8 mouse cellular contexts compared by ENCODE assay signal in the genomic region with DNA sequence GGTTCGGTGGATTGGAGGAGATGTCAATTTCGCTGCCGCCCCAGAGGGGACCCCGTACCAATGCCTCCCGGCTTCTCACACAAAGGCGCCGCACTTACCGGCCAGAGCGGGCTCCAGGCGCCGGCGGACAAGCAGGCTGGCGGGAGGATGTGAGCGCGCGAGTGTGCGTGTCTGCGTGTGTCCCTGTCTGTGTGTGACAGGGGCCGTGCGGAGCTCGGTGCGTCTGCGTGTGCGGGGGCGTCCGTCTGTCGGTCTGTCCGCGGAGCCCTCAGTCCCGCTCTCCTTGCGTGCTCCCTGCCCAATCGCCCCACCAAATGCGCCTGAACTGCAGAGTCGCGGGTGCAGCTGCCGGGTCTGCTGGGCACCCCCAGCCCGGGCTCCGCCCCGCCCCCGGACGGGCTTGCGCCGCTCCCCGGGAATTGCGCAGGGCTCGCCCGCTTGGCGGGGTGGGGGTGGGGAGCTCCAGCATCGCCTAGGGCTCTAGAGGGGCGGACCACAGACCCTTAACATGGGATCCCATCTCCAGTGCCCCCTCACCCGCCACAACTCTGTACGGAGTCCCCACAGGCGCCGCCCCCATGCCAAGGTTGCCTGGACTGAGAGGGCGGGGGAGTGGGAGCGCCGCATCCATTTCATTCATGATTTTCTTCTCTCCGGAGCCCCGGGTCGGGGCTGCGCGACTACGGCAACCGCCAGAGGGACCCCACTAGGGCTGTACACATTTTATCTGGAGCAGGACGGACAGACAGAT. TPM values are rescaled to one million over a fixed set of nuclear protein-coding genes. Genes with fewer than 3 reads are reported as not detected.
A peak's percentile ranks its signal among the peaks of the same experiment; 100 is the strongest.
DNase-seq lines count a peak whose midpoint lies in the region; ATAC-seq and TF ChIP-seq lines count a peak whose summit lies in the region.

No protein-coding gene starts in this region.

- TF ChIP-seq EP300 in lung, postnatal 0 days (IDR thresholded peaks at IDR 0.05) = no peak

- ATAC-seq in frontal cortex, adult (ENCODE audit: low TSS enrichment) = peak; percentile 64
- peak; percentile 17; the same call in 1 of the 2 replicates for ATAC-seq in lung, postnatal 0 days

- no peak overlapping the region for H3K9ac ChIP-seq in lung, postnatal 0 days (replicated peaks; ENCODE audit: low read depth)

- no peaks in the 10 kb centered on the region for H3K4me1 ChIP-seq in lung, adult 2 months (ENCODE audit: control insufficient read depth, insufficient read depth, low read length)
- H3K4me1 ChIP-seq in lung, postnatal 0 days (ENCODE audit: insufficient read depth, low read depth, low read length) = no peaks in the 10 kb centered on the region

- H3K27me3 ChIP-seq in lung, postnatal 0 days (replicated peaks; ENCODE audit: insufficient read depth, low read length) = peaks cover 28% of the 10 kb centered on the region

- H3K4me3 ChIP-seq in lung, adult 2 months (replicated peaks; ENCODE audit: extremely low read depth, low read depth, low read length) = peak overlapping the region; percentile 20
- H3K4me3 ChIP-seq in lung, postnatal 0 days (ENCODE audit: low read depth, low read length) = peak overlapping the region; percentile 53

- no peak for DNase-seq in lung, adult 2 months
- no peak for DNase-seq in lung, postnatal 36 days
- peak; percentile 53 for DNase-seq in cerebellum, adult 9-11 months
- DNase-seq in layer of hippocampus, adult 18-20 months (ENCODE audit: low spot score in 2 of 2) = peak; percentile 55 to 68
- no peak for DNase-seq in lung, postnatal 0 days (ENCODE audit: low spot score)
- peak; percentile 79 for DNase-seq in right cerebral cortex, postnatal 25 days
- no peak for DNase-seq in spleen, adult 18-20 months

- H3K4me2 ChIP-seq in lung, postnatal 0 days (replicated peaks; ENCODE audit: low read depth, low read length) = peak overlapping the region; percentile 85

- 1% methylated on average over 65 of the region's 65 CpGs for WGBS in lung, adult 2 months
- under 1% methylated on average over 60 of the region's 65 CpGs for WGBS in lung, postnatal 0 days

- no peak for TF ChIP-seq CTCF in lung, adult 2 months (IDR thresholded peaks at IDR 0.05; ENCODE audit: insufficient read depth, low read length)
- peak; percentile 18; the same call in 1 of the 2 replicates for TF ChIP-seq CTCF in lung, postnatal 0 days (IDR thresholded peaks at IDR 0.05)

- TF ChIP-seq POLR2A in lung, adult 2 months (IDR thresholded peaks at IDR 0.05; ENCODE audit: borderline replicate concordance, extremely low read depth, low read depth, low read length) = no peak

- no peaks in the 10 kb centered on the region for H3K36me3 ChIP-seq in lung, postnatal 0 days (ENCODE audit: insufficient read depth, low read length)

- no peak overlapping the region for H3K27ac ChIP-seq in lung, postnatal 0 days (ENCODE audit: low read length)

- H3K9me3 ChIP-seq in lung, postnatal 0 days (ENCODE audit: low read length) = no peaks in the 10 kb centered on the region

RNA-seq across cellular contexts. Expression of a gene that starts 1.1 kb away (rescaled TPM):
- 0.90 and 1.3 TPM in 2 replicates for polyA plus RNA-seq in lung, adult 2 months (2012; rRNA removed)
- total RNA-seq in layer of hippocampus, adult 18-20 months (2021) = 100 to 1,000 TPM; 102 to 103 TPM
- polyA plus RNA-seq in lung, postnatal 0 days (2015; fragmentation: Nextera tagmentation; extraction: Ambion mirVana) = 1.2 and 1.7 TPM in 2 replicates

Comparison
In these comparisons a context has a peak if more than half of its experiments do, and no peak if none do; other contexts are left out.
1. DNase-seq: peak in cerebellum, adult 9-11 months (single experiment), layer of hippocampus, adult 18-20 months (2 of 2) and right cerebral cortex, postnatal 25 days (single experiment); none in lung, adult 2 months (single experiment), lung, postnatal 36 days (single experiment), lung, postnatal 0 days (single experiment) and spleen, adult 18-20 months (0 of 2).